Mouse (Mus musculus) myocyte (in vitro differentiated cells): Measurements from ENCODE around the gene Foxp4.

Experiments
- CEBPB ChIP-seq: IDR thresholded peaks from 2 replicates; pipeline ENCODE4 v1.6.1; 2011; ENCODE audit warnings: mild to moderate bottlenecking, moderate library complexity; ENCODE audit not compliant: poor library complexity, insufficient read depth, severe bottlenecking
- E2F4 ChIP-seq: IDR thresholded peaks from one replicate; pipeline ENCODE4 v1.6.1; 2011; ENCODE audit warnings: mild to moderate bottlenecking, control low read depth, moderate library complexity; ENCODE audit not compliant: insufficient read depth
- MAX ChIP-seq: IDR thresholded peaks from one replicate; pipeline ENCODE4 v1.6.1; 2011; ENCODE audit warnings: low read depth, mild to moderate bottlenecking, control low read depth
- MYOD1 ChIP-seq, 3 experiments: IDR thresholded peaks; one replicate each; pipeline ENCODE4 v1.6.1; 2011; ENCODE audit warnings: control low read depth in 2 of 3, low read depth in 2 of 3, mild to moderate bottlenecking in 2 of 3, moderate library complexity in 1 of 3; ENCODE audit not compliant: insufficient read length in 2 of 3, control insufficient read depth in 1 of 3
- MYOG ChIP-seq, 3 experiments: IDR thresholded peaks; one replicate each; pipeline ENCODE4 v1.6.1; 2011; ENCODE audit warnings: control low read depth in 2 of 3, low read depth in 2 of 3, mild to moderate bottlenecking in 2 of 3; ENCODE audit not compliant: insufficient read length in 2 of 3, control insufficient read depth in 1 of 3, insufficient read depth in 1 of 3
- POLR2A ChIP-seq: IDR thresholded peaks from one replicate; pipeline ENCODE4 v1.6.1; 2011; ENCODE audit warnings: low read depth, mild to moderate bottlenecking, control low read depth, moderate library complexity; ENCODE audit not compliant: insufficient read length
- POLR2AphosphoS2 ChIP-seq: IDR thresholded peaks from one replicate; pipeline ENCODE4 v1.6.1; 2011; ENCODE audit warnings: low read depth, control low read depth; ENCODE audit not compliant: insufficient read length
- REST ChIP-seq: IDR thresholded peaks from one replicate; pipeline ENCODE4 v1.6.1; 2011; ENCODE audit warnings: mild to moderate bottlenecking, control low read depth, moderate library complexity; ENCODE audit not compliant: insufficient read depth, insufficient read length
- SRF ChIP-seq: IDR thresholded peaks from one replicate; pipeline ENCODE4 v1.6.1; 2011; ENCODE audit warnings: low read depth; ENCODE audit not compliant: control insufficient read depth, insufficient read length
- TCF12 ChIP-seq: IDR thresholded peaks from one replicate; pipeline ENCODE4 v1.6.1; 2011; ENCODE audit warnings: mild to moderate bottlenecking, control low read depth; ENCODE audit not compliant: poor library complexity, insufficient read depth, severe bottlenecking
- TCF3 ChIP-seq: IDR thresholded peaks from one replicate; pipeline ENCODE4 v1.6.1; 2011; ENCODE audit warnings: low read depth, control low read depth; ENCODE audit not compliant: insufficient read length
- USF1 ChIP-seq: IDR thresholded peaks from one replicate; pipeline ENCODE4 v1.6.1; 2011; ENCODE audit warnings: low read depth, mild to moderate bottlenecking, control low read depth, moderate library complexity

DNA sequence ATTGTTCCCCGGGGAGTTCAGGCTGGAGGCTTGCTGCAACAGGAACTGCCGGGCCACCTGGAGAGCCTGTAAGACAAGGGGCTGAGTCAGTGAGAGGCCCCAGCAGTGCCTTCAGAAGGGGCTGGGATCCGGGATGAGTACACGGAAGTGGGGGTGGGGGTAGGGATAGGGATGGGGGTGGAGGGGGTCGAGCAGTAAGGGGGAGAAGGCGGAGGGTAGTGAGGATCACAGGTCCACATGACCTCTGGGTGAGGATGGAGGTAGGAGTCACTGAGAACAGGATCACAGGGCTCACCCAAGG lies 36.3 kb downstream of the Foxp4 start:
- TF ChIP-seq POLR2A = no peak
- TF ChIP-seq E2F4 = no peak
- no peak for TF ChIP-seq CEBPB
- no peak for TF ChIP-seq POLR2AphosphoS2
- TF ChIP-seq MYOD1 (IDR thresholded peaks at IDR 0.05; ENCODE audit: control insufficient read depth in 1 of 3, insufficient read length in 2 of 3, low read depth in 2 of 3) = no peak
- no peak for TF ChIP-seq MAX
- no peak for TF ChIP-seq TCF12
- TF ChIP-seq SRF = no peak
- TF ChIP-seq USF1 = no peak
- TF ChIP-seq TCF3 = no peak
- no peak for TF ChIP-seq MYOG (IDR thresholded peaks at IDR 0.05; ENCODE audit: control insufficient read depth in 1 of 3, insufficient read depth in 1 of 3, insufficient read length in 2 of 3, low read depth in 2 of 3)
- TF ChIP-seq REST = no peak
